Mouse (Mus musculus): ENCODE results near the gene Lzts3. TPM values are rescaled to one million over a fixed set of nuclear protein-coding genes. Genes with fewer than 3 reads are reported as not detected.

Gene Lzts3
- polyA plus RNA-seq, 1 experiment from 2014 or later, result 1.4 TPM

GRCm38 (mm10) chr2:130635847-130636246 lies 6.8 kb downstream of the Lzts3 start:
- Histone ChIP-seq H3K4me3 (replicated peaks) (peak overlapping the region; percentile 36), H3K4me2 (peak overlapping the region; percentile 60), H3K9ac (no peak overlapping the region), H3K27me3 (peaks cover 91% of the 10 kb centered on the region), H3K4me1 (replicated peaks) (peaks cover 30% of the 10 kb centered on the region), H3K27ac (replicated peaks) (no peak overlapping the region), H3K36me3 (replicated peaks) (0 out of 2 replicates have a peak, but pooled peaks cover 4% of the 10 kb centered on the region), H3K9me3 (replicated peaks) (no peaks in the 10 kb centered on the region)
- peak; percentile 38; the same call in 1 of the 2 replicates for ATAC-seq (ENCODE audit: insufficient read depth)
- 16% methylated on average over 21 of the region's 21 CpGs for WGBS (ENCODE audit: insufficient replicate concordance)

DNA sequence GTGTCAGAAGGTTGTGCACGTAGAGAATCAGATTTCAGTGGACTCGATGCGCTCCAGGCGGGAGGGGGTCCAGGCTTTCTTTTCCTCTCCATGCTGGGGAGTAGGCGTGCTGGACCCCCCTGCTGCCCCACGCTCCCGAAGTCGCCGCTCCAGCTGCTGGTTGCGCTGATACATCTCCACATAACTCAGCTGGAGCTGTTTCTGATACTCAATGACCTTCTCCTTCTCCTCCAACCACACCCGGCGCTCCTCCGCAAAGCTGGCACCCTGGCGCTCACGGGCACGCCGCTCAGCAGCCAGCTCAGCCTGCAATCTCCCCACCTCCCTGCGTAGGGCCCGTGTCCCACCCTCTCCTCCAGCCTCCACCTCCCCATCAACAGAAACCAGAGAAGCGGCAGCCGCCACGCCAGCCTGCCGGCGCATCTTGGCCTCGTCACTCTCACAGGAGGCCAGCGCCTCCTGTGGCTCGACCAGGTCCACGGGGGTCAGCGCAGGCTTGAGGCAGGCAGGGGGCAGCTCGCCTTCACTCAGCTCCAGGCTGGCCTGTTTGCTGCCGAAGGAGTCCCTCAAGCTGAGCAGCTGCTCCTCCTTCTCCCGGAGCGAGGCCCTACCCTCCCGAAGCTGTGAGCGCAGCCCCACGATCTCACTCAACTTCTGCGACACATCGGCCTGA lies 7.7 kb downstream of the Lzts3 start:
- H3K4me3 ChIP-seq (replicated peaks), result peak overlapping the region; percentile 36
- no peaks in the 10 kb centered on the region for H3K9me3 ChIP-seq (replicated peaks)
- no peak overlapping the region for H3K27ac ChIP-seq (replicated peaks)
- H3K36me3 ChIP-seq (replicated peaks), result 0 out of 2 replicates have a peak, but pooled peaks cover 4% of the 10 kb centered on the region
- 3% methylated on average over 38 of the region's 38 CpGs for WGBS (ENCODE audit: insufficient replicate concordance)
- peak overlapping the region; percentile 60 for H3K4me2 ChIP-seq
- H3K27me3 ChIP-seq, result peaks cover 82% of the 10 kb centered on the region
- ATAC-seq (ENCODE audit: insufficient read depth), result no peak
- H3K4me1 ChIP-seq (replicated peaks), result peaks cover 33% of the 10 kb centered on the region
- H3K9ac ChIP-seq, result no peak overlapping the region

DNA sequence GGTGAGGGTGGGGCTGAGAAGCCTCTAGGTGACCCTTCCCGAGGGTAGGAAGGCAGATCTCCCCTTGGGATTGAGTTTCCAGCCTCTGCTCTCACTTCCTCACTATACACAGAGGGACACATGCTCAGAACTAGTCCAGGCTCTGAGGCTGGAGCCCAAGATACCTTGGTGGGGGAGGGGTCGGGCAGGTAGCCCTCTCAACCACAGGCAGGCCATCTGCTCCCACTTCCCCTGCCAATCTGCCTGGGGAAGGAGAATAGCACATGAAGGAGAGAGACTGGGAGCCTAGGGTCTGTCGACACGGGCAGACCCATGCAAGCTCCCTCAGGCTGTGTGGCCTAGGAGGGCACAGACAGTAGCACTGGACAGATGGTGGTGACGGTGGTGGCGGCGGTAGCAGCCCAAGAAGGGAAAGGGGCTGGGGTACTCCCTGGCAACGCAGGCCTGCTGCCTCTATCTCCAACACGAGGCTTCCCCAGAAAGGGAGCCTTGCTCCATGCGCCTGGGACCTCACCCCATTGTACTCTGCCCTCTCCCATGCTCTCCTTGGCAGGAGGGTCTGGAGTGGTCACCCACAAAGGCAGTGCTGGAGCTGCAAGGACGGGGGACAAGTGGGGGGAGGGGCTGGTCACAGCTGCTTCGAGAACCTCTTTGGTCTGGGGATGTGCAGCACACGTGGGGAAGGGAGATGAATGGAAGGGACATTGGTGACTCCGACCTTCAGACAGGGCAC lies 8.4 kb downstream of the Lzts3 start:
- no peak for ATAC-seq (ENCODE audit: insufficient read depth)
- Histone ChIP-seq H3K9ac (no peak overlapping the region), H3K9me3 (replicated peaks) (no peaks in the 10 kb centered on the region), H3K4me1 (replicated peaks) (peaks cover 34% of the 10 kb centered on the region), H3K27me3 (peaks cover 76% of the 10 kb centered on the region), H3K27ac (replicated peaks) (no peak overlapping the region), H3K4me3 (replicated peaks) (no peak overlapping the region), H3K36me3 (replicated peaks) (0 out of 2 replicates have a peak, but pooled peaks cover 4% of the 10 kb centered on the region), H3K4me2 (peak overlapping the region; percentile 60)
- WGBS (ENCODE audit: insufficient replicate concordance), result 25% methylated on average over 14 of the region's 14 CpGs

- Histone ChIP-seq H3K27ac (replicated peaks) (no peak overlapping the region), H3K4me2 (no peak overlapping the region), H3K27me3 (peaks cover 66% of the 10 kb centered on the region), H3K9me3 (replicated peaks) (no peaks in the 10 kb centered on the region), H3K36me3 (replicated peaks) (peaks cover 5% of the 10 kb centered on the region; the same call in 1 of the 2 replicates), H3K4me1 (replicated peaks) (peaks cover 43% of the 10 kb centered on the region), H3K4me3 (replicated peaks) (no peak overlapping the region), H3K9ac (no peak overlapping the region)
- ATAC-seq (ENCODE audit: insufficient read depth), result no peak
- WGBS (ENCODE audit: insufficient replicate concordance), result 49% methylated on average over 5 of the region's 5 CpGs
These were observed 9.5 kb downstream of the Lzts3 start for GRCm38 (mm10) chr2:130632887-130633675.

DNA sequence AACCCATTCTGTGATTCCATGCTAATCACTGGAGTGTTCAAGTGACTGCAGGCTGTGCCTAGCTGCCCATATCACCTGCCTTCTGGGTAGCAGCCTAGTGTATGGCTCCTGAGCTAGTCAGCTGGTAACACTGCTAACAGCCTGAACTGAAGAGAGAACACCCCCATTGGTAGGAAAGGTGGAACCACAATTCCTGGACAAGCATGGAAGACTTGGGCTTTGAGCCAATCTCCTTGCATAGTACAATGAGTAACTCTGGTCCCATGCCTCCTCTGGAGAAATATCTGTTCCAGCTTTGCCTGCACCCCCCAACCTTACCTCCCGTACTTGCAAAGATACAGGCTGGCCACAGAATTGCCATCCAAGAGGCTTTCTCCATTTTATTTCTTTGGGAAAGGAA lies 10.2 kb downstream of the Lzts3 start:
- Histone ChIP-seq H3K9ac (no peak overlapping the region), H3K36me3 (replicated peaks) (peaks cover 11% of the 10 kb centered on the region), H3K9me3 (replicated peaks) (no peaks in the 10 kb centered on the region), H3K4me3 (replicated peaks) (no peak overlapping the region), H3K4me1 (replicated peaks) (peaks cover 43% of the 10 kb centered on the region), H3K4me2 (no peak overlapping the region), H3K27me3 (peaks cover 59% of the 10 kb centered on the region), H3K27ac (replicated peaks) (no peak overlapping the region)
- WGBS (ENCODE audit: insufficient replicate concordance), result 57% methylated on average over 1 of the region's 1 CpGs
- no peak for ATAC-seq (ENCODE audit: insufficient read depth)

- Histone ChIP-seq H3K9me3 (replicated peaks) (no peaks in the 10 kb centered on the region), H3K27me3 (peaks cover 33% of the 10 kb centered on the region), H3K4me2 (peak within 1 kb of the TSS; percentile 85), H3K9ac (peak within 1 kb of the TSS; percentile 80), H3K27ac (replicated peaks) (peak within 1 kb of the TSS; percentile 80), H3K4me1 (replicated peaks) (peaks cover 28% of the 10 kb centered on the region), H3K4me3 (replicated peaks) (peak within 1 kb of the TSS; percentile 83), H3K36me3 (replicated peaks) (peaks cover 23% of the 10 kb centered on the region)
- WGBS (ENCODE audit: insufficient replicate concordance), result under 1% methylated on average over 25 of the region's 25 CpGs
- peak; percentile 84 for ATAC-seq (ENCODE audit: insufficient read depth)
These were observed 12.8 kb downstream of the Lzts3 start, which contains the start of the genes Fastkd5 and Ubox5 for GRCm38 (mm10) chr2:130629839-130630203. TSS of gene Fastkd5 (minus strand) at chr2:130630027. TSS of gene Ubox5 (minus strand) at chr2:130630038.

DNA sequence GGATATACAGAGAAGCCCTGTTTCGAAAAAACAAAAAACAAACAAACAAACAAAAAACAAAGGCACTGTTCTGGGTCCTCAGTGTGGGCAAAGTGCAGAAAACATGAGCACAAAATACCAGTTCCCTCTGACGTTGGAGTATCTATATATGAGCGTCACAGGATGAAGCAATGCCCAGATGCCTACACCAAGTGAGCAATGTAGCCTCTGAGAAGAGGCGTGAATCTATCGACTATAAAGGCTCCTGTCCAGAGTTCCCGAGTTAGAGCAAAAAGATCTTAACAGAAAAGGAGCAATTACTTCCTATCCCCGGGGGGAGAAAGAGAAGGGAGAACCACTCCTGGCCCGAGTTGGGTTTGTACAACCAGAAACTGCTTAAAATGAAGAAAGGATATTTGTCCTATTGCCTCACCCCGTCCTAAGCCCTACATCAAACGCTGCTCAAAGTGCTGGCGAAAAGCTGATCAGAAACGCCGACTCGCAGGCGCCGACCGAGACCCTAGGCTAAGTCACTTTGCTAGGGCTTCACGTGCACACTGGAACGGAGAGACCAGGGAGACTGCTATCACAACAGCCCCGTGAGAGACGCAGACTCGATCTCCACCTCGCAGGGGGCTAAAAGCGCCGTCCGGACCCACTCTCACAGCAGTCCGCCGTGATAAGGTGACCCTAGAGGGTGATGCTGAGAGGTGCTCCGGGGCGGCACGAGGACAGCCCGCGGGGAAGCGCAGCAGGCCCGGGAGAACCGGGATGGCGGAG lies 13.3 kb downstream of the Lzts3 start:
- WGBS (ENCODE audit: insufficient replicate concordance), result 1% methylated on average over 37 of the region's 37 CpGs

GRCm38 (mm10) chr2:130628424-130628823 lies 14.2 kb downstream of the Lzts3 start:
- Histone ChIP-seq H3K4me3 (replicated peaks) (peak overlapping the region; percentile 83), H3K9me3 (replicated peaks) (no peaks in the 10 kb centered on the region), H3K4me2 (peak overlapping the region; percentile 85), H3K9ac (peak overlapping the region; percentile 80; the same call in 1 of the 2 replicates), H3K4me1 (replicated peaks) (peaks cover 21% of the 10 kb centered on the region), H3K36me3 (replicated peaks) (peaks cover 35% of the 10 kb centered on the region), H3K27ac (replicated peaks) (no peak overlapping the region), H3K27me3 (peaks cover 19% of the 10 kb centered on the region)
- WGBS (ENCODE audit: insufficient replicate concordance), result 53% methylated on average over 3 of the region's 3 CpGs
- ATAC-seq (ENCODE audit: insufficient read depth), result no peak

More for the DNA sequence above, 13.3 kb downstream of the Lzts3 start:
- H3K4me2 ChIP-seq, result peak overlapping the region; percentile 85
- peak overlapping the region; percentile 80 for H3K9ac ChIP-seq
- peak; percentile 70 for ATAC-seq (ENCODE audit: insufficient read depth)
- peaks cover 27% of the 10 kb centered on the region for H3K27me3 ChIP-seq
- peaks cover 22% of the 10 kb centered on the region for H3K4me1 ChIP-seq (replicated peaks)
- peak overlapping the region; percentile 83 for H3K4me3 ChIP-seq (replicated peaks)
- peaks cover 28% of the 10 kb centered on the region for H3K36me3 ChIP-seq (replicated peaks)
- H3K27ac ChIP-seq (replicated peaks), result peak overlapping the region; percentile 80
- no peaks in the 10 kb centered on the region for H3K9me3 ChIP-seq (replicated peaks)

DNA sequence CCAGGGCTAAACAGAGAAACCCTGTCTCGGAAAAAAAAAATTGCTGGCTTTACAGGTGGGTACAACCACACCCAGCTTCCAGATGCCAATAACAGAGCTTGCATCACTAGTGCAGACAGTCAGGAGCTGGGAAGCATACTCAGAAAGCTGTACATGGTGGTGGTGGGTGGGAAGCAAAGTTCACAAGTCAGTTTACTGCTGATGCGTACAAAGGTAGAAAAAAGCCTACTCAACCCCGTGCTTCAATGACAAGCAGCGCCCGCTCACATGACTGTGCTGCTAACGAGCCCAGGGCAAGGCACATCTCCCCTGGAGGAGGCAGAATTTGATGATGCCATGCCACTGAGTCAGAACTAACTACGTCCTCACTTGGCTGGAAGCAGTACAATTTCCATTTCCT lies 23.6 kb downstream of the Lzts3 start:
- 81% methylated on average over 7 of the region's 7 CpGs for WGBS (ENCODE audit: insufficient replicate concordance)
- H3K36me3 ChIP-seq (replicated peaks), result peaks cover 54% of the 10 kb centered on the region
- no peaks in the 10 kb centered on the region for H3K4me1 ChIP-seq (replicated peaks)
- H3K27me3 ChIP-seq, result no peaks in the 10 kb centered on the region
- H3K9me3 ChIP-seq (replicated peaks), result no peaks in the 10 kb centered on the region
- H3K4me3 ChIP-seq (replicated peaks), result no peak overlapping the region
- no peak overlapping the region for H3K27ac ChIP-seq (replicated peaks)
- ATAC-seq (ENCODE audit: insufficient read depth), result no peak
- H3K9ac ChIP-seq, result no peak overlapping the region
- no peak overlapping the region for H3K4me2 ChIP-seq

DNA sequence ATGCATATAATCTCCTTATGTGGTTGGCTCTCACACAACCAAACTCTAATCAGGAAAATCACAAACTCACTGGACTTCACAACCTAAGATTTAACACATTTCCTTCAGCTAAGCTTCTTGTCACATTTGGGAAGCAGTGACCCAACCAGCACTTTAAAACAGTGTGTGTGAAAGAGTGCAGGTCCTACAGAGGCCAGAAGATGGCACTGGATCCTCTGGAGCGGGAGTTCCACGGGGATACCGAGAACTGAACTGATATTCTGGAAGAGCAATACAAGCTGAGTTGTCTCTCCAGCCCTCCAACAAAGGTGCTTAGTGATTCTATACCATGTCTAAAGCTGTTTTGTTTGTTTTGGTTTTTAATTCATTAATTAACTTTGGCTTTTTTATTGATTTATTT lies 29.5 kb downstream of the Lzts3 start:
- peaks cover 35% of the 10 kb centered on the region for H3K36me3 ChIP-seq (replicated peaks)
- no peak overlapping the region for H3K9ac ChIP-seq
- no peaks in the 10 kb centered on the region for H3K9me3 ChIP-seq (replicated peaks)
- H3K27ac ChIP-seq (replicated peaks), result no peak overlapping the region
- 59% methylated on average over 3 of the region's 3 CpGs for WGBS (ENCODE audit: insufficient replicate concordance)
- no peaks in the 10 kb centered on the region for H3K27me3 ChIP-seq
- no peak overlapping the region for H3K4me3 ChIP-seq (replicated peaks)
- no peak for ATAC-seq (ENCODE audit: insufficient read depth)
- H3K4me1 ChIP-seq (replicated peaks), result no peaks in the 10 kb centered on the region
- no peak overlapping the region for H3K4me2 ChIP-seq

Measured in liver, embryonic 15.5 days (tissue).